Mouse (Mus musculus) common myeloid progenitor, adult 5-6 weeks (primary cell): ENCODE results near the gene Atp6v0c. TPM values are rescaled to one million over a fixed set of nuclear protein-coding genes. Genes with fewer than 3 reads are reported as not detected.

Source experiments
- ATAC-seq: replicated peaks from 2 replicates; pipeline ENCODE4 v1.8.0; 2016; ENCODE audit warnings: low read depth, mild to moderate bottlenecking, moderate TSS enrichment, inconsistent platforms; ENCODE audit not compliant: poor library complexity, severe bottlenecking
- total RNA-seq: library from RNA; stranded (forward); fragments of 200-1000, 187-1606 nt; gene quantifications from 2 replicates; pipeline ENCODE4 v1.2.3, GENCODE M21; 2017

The Atp6v0c gene
- total RNA-seq, 1 experiment from 2014 or later: 81.5 TPM

DNA sequence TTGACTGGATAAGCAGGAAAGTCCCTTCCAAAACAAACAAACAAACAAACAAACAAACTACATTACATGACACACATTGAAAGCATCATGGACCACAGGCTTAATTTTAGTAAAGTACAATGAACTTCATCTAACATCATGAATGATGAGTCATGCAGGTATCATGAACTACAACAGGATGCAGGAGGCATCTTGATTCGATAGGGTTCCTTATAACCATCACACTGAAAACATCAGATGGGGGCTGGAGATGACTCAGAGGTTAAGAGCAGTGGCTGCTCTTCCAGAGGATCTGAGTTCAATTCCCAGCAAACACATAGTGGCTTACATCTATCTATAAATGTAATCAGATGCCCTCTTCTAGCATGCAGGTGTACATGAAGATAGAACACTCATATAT, 41.9 kb downstream of the Atp6v0c start:
- no peak for ATAC-seq

DNA sequence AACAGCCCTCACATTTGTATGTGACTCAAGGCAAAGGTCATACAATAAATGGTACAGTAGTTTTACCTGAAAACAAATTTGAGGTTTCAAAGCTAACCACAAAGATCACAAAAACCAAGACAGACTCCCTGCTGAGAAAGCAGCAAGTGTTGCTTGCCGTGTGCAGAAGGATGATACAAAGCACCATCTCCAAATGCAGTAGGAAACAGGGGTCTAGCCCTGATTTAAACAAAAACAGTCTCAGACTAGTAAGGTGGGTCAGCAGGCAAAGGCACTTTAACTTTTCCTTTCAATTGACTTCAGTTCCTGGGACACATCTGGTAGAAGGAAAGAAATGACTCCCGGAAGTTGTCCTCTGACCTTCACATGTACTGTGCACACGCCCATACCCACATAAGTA, 42.7 kb downstream of the Atp6v0c start:
- ATAC-seq: no peak

- ATAC-seq: no peak
Measured at GRCm38 (mm10) chr17:24119446-24119845, 50.1 kb downstream of the Atp6v0c start.

Other genes starting within 250 kb of the Atp6v0c start
- gene Sbp, start 228.0 kb downstream of the Atp6v0c start, total RNA-seq: not detected in 2 replicates
- gene Sbpl, start 214.4 kb downstream of the Atp6v0c start, total RNA-seq: not detected in 2 replicates
- gene Prss30, start 189.1 kb downstream of the Atp6v0c start, total RNA-seq: not detected in 2 replicates
- gene Prss22, start 171.6 kb downstream of the Atp6v0c start, total RNA-seq: not detected in 2 replicates
- not detected in 2 replicates for gene Prss27, start 131.6 kb downstream of the Atp6v0c start, total RNA-seq
- gene Kctd5, start 96.2 kb downstream of the Atp6v0c start, total RNA-seq: 17.8 and 19.2 TPM in 2 replicates
- gene Pdpk1, start 18.8 kb downstream of the Atp6v0c start, total RNA-seq: 33.8 and 40.7 TPM in 2 replicates
- gene Amdhd2, start 5.9 kb downstream of the Atp6v0c start, total RNA-seq: 22.5 and 23.0 TPM in 2 replicates
- gene Tbc1d24, start 35.9 kb upstream of the Atp6v0c start, total RNA-seq: 4.8 and 5.3 TPM in 2 replicates
- 0.10 and 0.50 TPM in 2 replicates for gene Ntn3, start 39.8 kb upstream of the Atp6v0c start, total RNA-seq
- gene Tedc2, start 51.1 kb upstream of the Atp6v0c start, total RNA-seq: 17.4 and 18.4 TPM in 2 replicates
- gene Ccnf, start 81.8 kb upstream of the Atp6v0c start, total RNA-seq: 29.1 and 30.8 TPM in 2 replicates
- 0.14 TPM in 1 of 2 replicates, not detected in the other for gene Abca17, start 181.4 kb upstream of the Atp6v0c start, total RNA-seq
- 13.7 and 22.4 TPM in 2 replicates for gene Abca3, start 182.2 kb upstream of the Atp6v0c start, total RNA-seq
- gene Rnps1, start 244.9 kb upstream of the Atp6v0c start, total RNA-seq: 360 and 414 TPM in 2 replicates